Mouse (Mus musculus): ENCODE results near the gene Med27. TPM values are rescaled to one million over a fixed set of nuclear protein-coding genes. Genes with fewer than 3 reads are reported as not detected.

The Med27 gene
- polyA plus RNA-seq, 1 experiment from 2014 or later = 68.3 TPM

DNA sequence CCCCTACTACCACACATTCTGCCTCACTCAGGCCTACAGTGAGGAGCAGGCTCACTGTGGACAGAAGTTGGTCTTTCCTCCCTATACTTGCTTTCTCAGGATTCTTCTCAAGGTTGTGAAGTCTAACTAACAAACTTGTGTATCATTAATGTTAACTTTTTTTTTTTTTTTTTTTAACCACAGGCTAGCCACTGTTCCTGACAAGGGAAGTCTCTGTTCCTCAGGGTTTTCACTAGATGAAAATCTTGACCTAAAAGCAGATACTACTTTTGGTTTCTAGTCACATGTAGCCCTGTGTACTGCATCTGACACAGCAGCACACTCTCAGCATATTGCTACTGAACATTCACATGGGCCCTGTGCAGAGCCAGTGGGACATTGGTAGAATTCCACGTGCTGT, 55.2 kb downstream of the Med27 start:
- H3K27ac ChIP-seq (replicated peaks) = no peak overlapping the region
- WGBS = 73% methylated on average over 1 of the region's 1 CpGs
- ATAC-seq (ENCODE audit: low FRiP score, low read depth) = no peak
- no peaks in the 10 kb centered on the region for H3K36me3 ChIP-seq
- no peak overlapping the region for H3K9ac ChIP-seq
- no peak overlapping the region for H3K4me2 ChIP-seq
- no peaks in the 10 kb centered on the region for H3K9me3 ChIP-seq
- H3K27me3 ChIP-seq = no peaks in the 10 kb centered on the region
- no peak overlapping the region for H3K4me3 ChIP-seq
- peaks cover 28% of the 10 kb centered on the region for H3K4me1 ChIP-seq (replicated peaks)

DNA sequence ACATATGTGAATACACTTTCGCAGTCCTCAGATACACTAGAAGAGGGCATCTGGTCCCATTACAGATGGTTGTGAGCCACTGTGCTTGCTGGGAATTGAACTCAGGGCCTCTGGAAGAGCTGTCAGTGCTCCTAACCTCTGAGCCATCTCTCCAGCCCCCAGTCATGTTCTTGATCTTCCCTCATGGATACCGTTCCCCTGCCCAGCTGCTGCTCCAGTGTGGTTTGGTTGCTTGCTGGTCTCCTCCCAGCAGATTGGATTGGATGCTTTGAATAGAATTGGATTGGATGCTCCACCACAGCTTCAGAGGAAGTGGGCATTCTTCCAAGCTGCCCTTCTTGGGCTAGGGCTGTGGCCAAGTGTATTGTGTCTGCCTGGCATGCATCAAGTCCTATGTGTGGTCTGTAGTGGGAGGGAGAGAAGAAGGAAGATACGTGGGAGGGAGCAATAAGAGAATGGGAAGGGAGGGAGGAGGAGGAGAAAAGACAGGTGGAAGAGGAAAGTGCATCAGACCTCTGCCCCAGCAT, 56.0 kb downstream of the Med27 start:
- Histone ChIP-seq H3K27ac (replicated peaks) (0 out of 2 replicates have a peak overlapping the region, but pooled peaks have one; percentile 28), H3K27me3 (no peaks in the 10 kb centered on the region), H3K9ac (no peak overlapping the region), H3K4me2 (no peak overlapping the region), H3K4me3 (no peak overlapping the region), H3K36me3 (no peaks in the 10 kb centered on the region), H3K9me3 (no peaks in the 10 kb centered on the region), H3K4me1 (replicated peaks) (peaks cover 35% of the 10 kb centered on the region)
- peak; percentile 67; the same call in 1 of the 2 replicates for ATAC-seq (ENCODE audit: low FRiP score, low read depth)
- 60% methylated on average over 3 of the region's 3 CpGs for WGBS

DNA sequence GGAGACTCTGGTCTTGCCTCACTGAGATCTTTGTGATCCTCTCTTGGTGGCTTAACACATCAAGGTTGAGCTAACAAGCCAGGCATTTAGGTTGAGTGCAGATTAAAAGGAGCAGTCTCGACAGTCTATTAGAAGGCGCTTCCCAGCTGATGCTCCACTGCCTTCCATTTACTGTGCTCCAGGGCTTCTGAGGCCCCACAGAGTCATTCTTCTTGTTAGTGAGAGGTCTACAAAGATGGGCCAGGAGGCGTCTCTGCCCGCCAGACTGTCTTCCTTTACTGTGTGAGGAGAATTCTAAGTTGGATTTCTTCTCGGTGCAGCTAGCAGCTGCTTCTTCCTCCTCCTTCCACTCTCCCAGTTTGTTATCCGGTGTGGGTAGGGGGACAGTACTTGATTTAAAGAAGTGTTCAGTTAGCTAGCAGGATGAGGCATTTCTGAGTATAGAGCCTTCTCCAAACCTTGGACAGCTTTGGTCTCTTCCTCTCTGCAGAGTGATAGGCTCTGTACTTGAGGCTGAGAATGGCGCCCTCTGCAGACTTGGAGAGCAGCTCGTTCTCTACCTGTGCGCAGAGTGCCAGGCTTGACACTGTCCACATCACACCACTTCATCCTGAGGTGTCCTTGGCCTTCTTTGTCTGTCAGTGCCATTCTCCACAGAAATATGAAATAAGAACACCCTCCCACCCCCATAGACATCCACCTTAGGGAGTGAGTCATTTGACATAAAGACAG, 57.3 kb downstream of the Med27 start:
- Histone ChIP-seq H3K27ac (replicated peaks) (peak overlapping the region; percentile 28; the same call in 1 of the 2 replicates), H3K9ac (no peak overlapping the region), H3K27me3 (no peaks in the 10 kb centered on the region), H3K4me1 (replicated peaks) (peaks cover 38% of the 10 kb centered on the region), H3K36me3 (no peaks in the 10 kb centered on the region), H3K4me2 (no peak overlapping the region), H3K4me3 (no peak overlapping the region), H3K9me3 (no peaks in the 10 kb centered on the region)
- 46% methylated on average over 9 of the region's 9 CpGs for WGBS
- ATAC-seq (ENCODE audit: low FRiP score, low read depth) = 0 out of 2 replicates have a peak, but pooled peaks have one; percentile 39

DNA sequence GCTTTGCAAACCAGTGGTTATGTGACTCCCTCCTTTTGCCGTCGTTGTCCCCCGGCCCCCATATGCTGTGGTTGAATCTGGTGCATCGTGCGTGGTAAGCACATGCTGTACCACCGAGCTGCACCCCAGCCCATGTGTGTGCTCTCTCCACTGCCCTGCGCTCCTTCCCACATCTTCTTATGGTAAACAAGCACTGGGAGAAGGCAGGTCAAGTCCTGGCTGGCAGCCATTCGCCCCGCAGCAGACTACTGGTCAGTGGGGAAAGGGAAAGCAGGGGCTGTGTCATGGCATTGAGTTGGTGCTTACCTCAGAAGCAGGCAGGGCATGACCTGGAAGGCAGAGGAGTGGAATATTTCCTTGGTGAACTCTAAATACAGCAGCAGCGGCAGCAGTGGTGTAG, 58.3 kb downstream of the Med27 start:
- no peak overlapping the region for H3K9ac ChIP-seq
- no peak overlapping the region for H3K27ac ChIP-seq (replicated peaks)
- no peak overlapping the region for H3K4me2 ChIP-seq
- no peaks in the 10 kb centered on the region for H3K9me3 ChIP-seq
- H3K27me3 ChIP-seq = no peaks in the 10 kb centered on the region
- WGBS = 86% methylated on average over 10 of the region's 10 CpGs
- H3K4me3 ChIP-seq = no peak overlapping the region
- H3K4me1 ChIP-seq (replicated peaks) = peaks cover 38% of the 10 kb centered on the region
- H3K36me3 ChIP-seq = no peaks in the 10 kb centered on the region
- ATAC-seq (ENCODE audit: low FRiP score, low read depth) = no peak

DNA sequence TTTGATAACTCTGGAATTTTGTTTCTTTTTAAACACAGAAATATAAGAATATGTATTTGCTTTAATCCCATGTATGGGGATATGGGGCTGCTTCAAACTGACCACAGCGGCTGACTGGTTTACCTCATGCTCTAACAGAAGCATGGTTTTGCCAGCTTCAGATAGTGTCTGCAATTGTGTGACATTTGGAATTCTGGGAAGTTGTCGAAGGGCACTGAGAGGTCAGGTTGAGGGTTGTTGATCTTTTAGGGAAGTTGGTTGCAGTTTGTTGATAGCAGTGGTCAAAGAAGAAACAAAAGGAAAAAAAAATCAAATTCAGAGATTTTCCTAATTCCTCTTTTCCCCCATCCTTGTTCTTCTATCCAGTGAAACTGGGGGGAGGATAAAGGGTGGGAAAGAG, 59.2 kb downstream of the Med27 start:
- H3K9ac ChIP-seq = no peak overlapping the region
- no peak for ATAC-seq (ENCODE audit: low FRiP score, low read depth)
- H3K4me3 ChIP-seq = no peak overlapping the region
- no peak overlapping the region for H3K27ac ChIP-seq (replicated peaks)
- H3K27me3 ChIP-seq = no peaks in the 10 kb centered on the region
- 93% methylated on average over 2 of the region's 2 CpGs for WGBS
- no peak overlapping the region for H3K4me2 ChIP-seq
- H3K9me3 ChIP-seq = no peaks in the 10 kb centered on the region
- H3K36me3 ChIP-seq = no peaks in the 10 kb centered on the region
- H3K4me1 ChIP-seq (replicated peaks) = peaks cover 37% of the 10 kb centered on the region

DNA sequence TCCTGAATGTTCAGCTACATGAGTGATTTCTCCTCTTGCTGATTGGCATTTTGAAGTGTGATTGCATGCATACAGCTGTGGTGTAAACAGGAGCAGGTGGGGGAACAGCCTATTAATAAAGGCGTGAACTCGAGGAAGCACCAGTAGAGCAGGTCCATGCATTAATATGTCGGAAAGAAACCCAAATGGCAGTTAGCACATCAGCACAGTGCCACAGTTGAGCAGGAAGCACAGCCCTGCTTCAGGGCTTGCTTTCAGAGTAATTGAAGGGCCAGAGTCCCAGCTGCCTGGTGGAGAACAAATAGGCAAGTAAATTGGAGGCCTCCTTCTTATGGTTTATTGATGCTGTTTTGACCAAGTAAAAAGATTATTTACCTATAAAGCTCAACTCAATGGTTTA, 60.7 kb downstream of the Med27 start:
- Histone ChIP-seq H3K9ac (no peak overlapping the region), H3K9me3 (no peaks in the 10 kb centered on the region), H3K27ac (replicated peaks) (no peak overlapping the region), H3K4me1 (replicated peaks) (peaks cover 51% of the 10 kb centered on the region), H3K4me3 (no peak overlapping the region), H3K4me2 (no peak overlapping the region), H3K36me3 (no peaks in the 10 kb centered on the region), H3K27me3 (no peaks in the 10 kb centered on the region)
- WGBS = 49% methylated on average over 3 of the region's 3 CpGs
- no peak for ATAC-seq (ENCODE audit: low FRiP score, low read depth)

DNA sequence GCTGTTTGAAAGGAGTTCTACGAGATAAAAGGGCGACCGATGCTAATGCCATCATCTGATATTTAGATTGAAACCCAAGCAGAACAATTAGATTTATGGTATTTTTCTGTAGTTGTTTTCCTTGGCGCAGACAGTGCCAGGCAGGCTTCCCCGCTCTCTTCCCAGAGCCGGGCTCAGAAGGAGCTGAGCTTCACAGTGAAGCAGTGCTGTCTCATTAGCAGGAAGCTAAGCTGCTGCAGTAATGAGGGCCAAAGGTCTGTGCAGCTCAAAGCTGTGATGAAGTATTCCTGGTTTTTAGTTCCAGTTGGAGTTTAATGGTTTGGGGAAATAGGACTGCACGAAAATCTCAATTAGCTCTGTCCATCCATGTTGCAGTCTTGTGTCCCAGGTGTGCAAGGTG, 61.1 kb downstream of the Med27 start:
- Histone ChIP-seq H3K27me3 (no peaks in the 10 kb centered on the region), H3K9me3 (no peaks in the 10 kb centered on the region), H3K4me3 (no peak overlapping the region), H3K27ac (replicated peaks) (no peak overlapping the region), H3K4me2 (no peak overlapping the region), H3K9ac (no peak overlapping the region), H3K36me3 (no peaks in the 10 kb centered on the region), H3K4me1 (replicated peaks) (peaks cover 51% of the 10 kb centered on the region)
- 67% methylated on average over 7 of the region's 7 CpGs for WGBS
- ATAC-seq (ENCODE audit: low FRiP score, low read depth) = no peak

DNA sequence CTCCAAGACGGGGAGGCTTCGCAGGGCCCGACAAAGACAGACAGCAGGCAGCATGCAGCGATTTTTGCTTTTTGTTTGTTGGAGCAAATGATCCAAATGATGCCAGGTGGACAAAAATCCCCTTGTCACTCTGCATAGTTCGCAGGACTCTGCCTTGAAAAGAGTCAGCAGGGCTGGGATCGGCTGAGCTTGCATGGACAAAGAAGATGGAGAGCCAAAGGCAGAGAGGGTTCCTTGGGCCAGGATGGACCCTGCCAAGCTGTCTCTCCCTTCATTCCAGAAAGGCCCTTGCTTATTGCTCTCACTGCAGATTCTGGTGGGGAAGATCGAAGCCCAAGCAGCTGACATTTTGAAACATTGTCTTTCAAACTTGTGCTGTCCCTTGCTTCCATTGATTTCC, 64.3 kb downstream of the Med27 start:
- ATAC-seq (ENCODE audit: low FRiP score, low read depth) = no peak
- Histone ChIP-seq H3K9ac (no peak overlapping the region), H3K36me3 (no peaks in the 10 kb centered on the region), H3K4me2 (no peak overlapping the region), H3K27ac (replicated peaks) (no peak overlapping the region), H3K9me3 (no peaks in the 10 kb centered on the region), H3K4me1 (replicated peaks) (peaks cover 50% of the 10 kb centered on the region), H3K4me3 (no peak overlapping the region), H3K27me3 (no peaks in the 10 kb centered on the region)
- 67% methylated on average over 7 of the region's 7 CpGs for WGBS

DNA sequence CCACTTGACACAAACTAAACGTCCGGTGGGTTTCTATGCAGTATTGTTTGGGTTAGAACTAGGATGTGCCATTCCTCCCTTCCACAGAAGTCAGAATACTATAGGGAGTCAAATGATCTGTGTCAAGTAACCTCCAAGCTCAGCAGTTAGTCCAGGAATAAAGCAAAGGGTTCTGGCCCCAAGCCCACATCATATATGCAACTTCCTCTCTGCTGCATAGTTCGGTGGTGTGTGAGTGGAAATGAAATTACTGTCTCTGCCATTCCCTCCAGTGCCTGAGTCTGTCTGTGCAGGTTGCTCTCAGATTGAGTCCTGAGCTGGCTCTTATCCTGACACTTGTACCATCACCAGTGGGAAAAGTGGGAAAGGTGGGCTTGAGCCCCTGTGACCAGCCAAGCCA, 65.8 kb downstream of the Med27 start:
- no peak overlapping the region for H3K4me2 ChIP-seq
- H3K4me1 ChIP-seq (replicated peaks) = peaks cover 45% of the 10 kb centered on the region
- H3K4me3 ChIP-seq = no peak overlapping the region
- no peaks in the 10 kb centered on the region for H3K36me3 ChIP-seq
- H3K27me3 ChIP-seq = no peaks in the 10 kb centered on the region
- 49% methylated on average over 3 of the region's 3 CpGs for WGBS
- ATAC-seq (ENCODE audit: low FRiP score, low read depth) = no peak
- no peaks in the 10 kb centered on the region for H3K9me3 ChIP-seq
- H3K9ac ChIP-seq = no peak overlapping the region
- no peak overlapping the region for H3K27ac ChIP-seq (replicated peaks)

DNA sequence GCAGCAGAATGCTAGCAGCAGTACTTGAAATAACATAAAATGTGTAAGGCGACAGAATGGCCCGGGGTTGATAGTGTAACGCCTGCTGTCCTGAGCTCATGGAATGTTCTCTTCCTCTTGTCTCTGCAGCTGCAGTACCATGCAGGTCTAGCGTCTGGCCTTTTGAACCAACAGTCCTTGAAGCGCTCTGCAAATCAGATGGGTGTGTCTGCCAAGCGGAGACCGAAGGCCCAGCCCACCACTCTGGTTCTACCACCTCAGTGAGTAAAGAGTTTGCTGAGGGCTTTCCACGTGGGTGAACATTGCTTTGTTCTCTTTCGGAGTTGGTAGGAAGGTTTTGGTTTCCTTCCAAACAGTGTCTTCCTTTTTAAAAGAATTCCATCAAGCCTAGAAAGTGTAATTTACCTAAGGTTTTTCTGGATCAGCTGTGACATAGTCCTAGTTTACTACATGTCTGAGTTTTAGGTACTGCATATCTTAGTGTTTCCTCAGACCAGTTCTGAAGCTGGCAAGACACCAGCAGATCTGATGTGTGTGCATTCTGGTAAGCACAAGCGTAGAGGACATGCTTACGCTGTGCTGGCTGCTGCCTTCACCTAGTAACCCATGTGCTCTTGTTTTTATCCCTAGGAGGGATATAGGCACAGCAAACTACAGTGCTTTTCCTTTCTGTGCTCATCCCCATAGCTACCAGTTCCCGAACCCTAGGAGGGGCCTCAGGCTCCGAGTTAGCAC, 66.8 kb downstream of the Med27 start:
- Histone ChIP-seq H3K4me3 (no peak overlapping the region), H3K27ac (replicated peaks) (no peak overlapping the region), H3K9me3 (no peaks in the 10 kb centered on the region), H3K27me3 (no peaks in the 10 kb centered on the region), H3K4me1 (replicated peaks) (peaks cover 40% of the 10 kb centered on the region), H3K4me2 (no peak overlapping the region), H3K9ac (no peak overlapping the region), H3K36me3 (no peaks in the 10 kb centered on the region)
- WGBS = 48% methylated on average over 13 of the region's 13 CpGs
- no peak for ATAC-seq (ENCODE audit: low FRiP score, low read depth)

DNA sequence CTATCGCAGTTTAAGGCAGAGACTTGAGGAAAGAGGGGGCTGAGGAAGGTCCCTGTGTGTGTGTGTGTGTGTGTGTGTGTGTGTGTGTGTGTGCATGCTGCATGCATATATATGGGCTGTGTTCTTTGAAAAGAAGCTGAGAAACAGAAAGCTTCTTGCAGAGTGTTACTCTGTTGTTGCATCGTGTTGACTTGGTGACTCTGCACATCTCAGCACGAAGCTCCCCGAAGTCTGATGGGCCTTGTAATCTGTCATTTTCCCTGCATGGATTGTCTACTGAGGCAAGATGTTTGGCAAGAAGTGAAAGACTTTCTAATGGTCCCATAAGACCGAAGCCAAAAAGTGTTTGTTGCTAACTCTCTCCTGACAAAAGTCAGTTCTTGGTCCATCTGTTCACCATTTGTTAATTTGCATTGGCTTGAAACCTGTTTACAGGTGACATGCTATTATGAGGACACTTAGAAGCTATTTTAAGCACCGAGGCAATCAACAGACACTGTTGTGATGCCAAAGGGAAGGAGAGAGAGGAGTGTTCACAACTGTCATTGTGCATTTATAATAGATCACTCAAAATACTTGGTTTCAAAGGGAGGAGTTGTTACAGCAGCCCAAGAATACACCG, 68.3 kb downstream of the Med27 start:
- ATAC-seq (ENCODE audit: low FRiP score, low read depth) = no peak
- H3K36me3 ChIP-seq = no peaks in the 10 kb centered on the region
- H3K9ac ChIP-seq = no peak overlapping the region
- WGBS = 69% methylated on average over 7 of the region's 7 CpGs
- H3K4me2 ChIP-seq = no peak overlapping the region
- no peak overlapping the region for H3K27ac ChIP-seq (replicated peaks)
- H3K4me1 ChIP-seq (replicated peaks) = peaks cover 46% of the 10 kb centered on the region
- H3K9me3 ChIP-seq = no peaks in the 10 kb centered on the region
- no peak overlapping the region for H3K4me3 ChIP-seq
- no peaks in the 10 kb centered on the region for H3K27me3 ChIP-seq

DNA sequence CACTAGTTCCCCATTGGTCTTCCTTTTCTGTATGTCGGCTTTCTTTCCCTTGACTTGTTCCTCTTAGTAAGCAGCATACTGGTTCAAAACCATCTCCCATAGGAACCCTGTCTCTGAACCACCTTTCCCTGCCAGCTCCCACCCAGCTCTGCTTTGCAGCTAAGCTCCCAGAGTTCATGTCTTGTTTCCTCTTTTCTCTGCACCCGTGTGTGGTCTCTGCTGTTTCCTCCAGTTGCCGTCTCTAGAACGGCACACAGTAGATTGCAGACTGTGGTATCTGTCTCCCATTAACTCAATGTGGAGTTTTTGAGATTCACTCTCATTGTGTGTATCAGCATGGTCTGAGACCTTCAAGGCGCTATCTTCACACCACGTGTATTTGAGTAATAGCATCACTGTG, 71.9 kb downstream of the Med27 start:
- H3K36me3 ChIP-seq = no peaks in the 10 kb centered on the region
- no peak for ATAC-seq (ENCODE audit: low FRiP score, low read depth)
- H3K9me3 ChIP-seq = no peaks in the 10 kb centered on the region
- H3K9ac ChIP-seq = no peak overlapping the region
- H3K27me3 ChIP-seq = no peaks in the 10 kb centered on the region
- H3K27ac ChIP-seq (replicated peaks) = no peak overlapping the region
- H3K4me3 ChIP-seq = no peak overlapping the region
- peaks cover 27% of the 10 kb centered on the region for H3K4me1 ChIP-seq (replicated peaks)
- no peak overlapping the region for H3K4me2 ChIP-seq
- 52% methylated on average over 6 of the region's 6 CpGs for WGBS

All from hindbrain, embryonic 15.5 days (tissue).